Mouse (Mus musculus) CD4-positive helper T cell, adult 2 months (primary cell): ENCODE measurements around the gene Gjb2.
A peak's percentile ranks its signal among the peaks of the same experiment; 100 is the strongest.

ENCODE experiments used
- DNase-seq: peaks from one replicate; pipeline ENCODE4 v3.0.0-alpha.2; 2012; ENCODE audit warnings: low read depth, missing footprints, low spot score

Gene Gjb2

DNA sequence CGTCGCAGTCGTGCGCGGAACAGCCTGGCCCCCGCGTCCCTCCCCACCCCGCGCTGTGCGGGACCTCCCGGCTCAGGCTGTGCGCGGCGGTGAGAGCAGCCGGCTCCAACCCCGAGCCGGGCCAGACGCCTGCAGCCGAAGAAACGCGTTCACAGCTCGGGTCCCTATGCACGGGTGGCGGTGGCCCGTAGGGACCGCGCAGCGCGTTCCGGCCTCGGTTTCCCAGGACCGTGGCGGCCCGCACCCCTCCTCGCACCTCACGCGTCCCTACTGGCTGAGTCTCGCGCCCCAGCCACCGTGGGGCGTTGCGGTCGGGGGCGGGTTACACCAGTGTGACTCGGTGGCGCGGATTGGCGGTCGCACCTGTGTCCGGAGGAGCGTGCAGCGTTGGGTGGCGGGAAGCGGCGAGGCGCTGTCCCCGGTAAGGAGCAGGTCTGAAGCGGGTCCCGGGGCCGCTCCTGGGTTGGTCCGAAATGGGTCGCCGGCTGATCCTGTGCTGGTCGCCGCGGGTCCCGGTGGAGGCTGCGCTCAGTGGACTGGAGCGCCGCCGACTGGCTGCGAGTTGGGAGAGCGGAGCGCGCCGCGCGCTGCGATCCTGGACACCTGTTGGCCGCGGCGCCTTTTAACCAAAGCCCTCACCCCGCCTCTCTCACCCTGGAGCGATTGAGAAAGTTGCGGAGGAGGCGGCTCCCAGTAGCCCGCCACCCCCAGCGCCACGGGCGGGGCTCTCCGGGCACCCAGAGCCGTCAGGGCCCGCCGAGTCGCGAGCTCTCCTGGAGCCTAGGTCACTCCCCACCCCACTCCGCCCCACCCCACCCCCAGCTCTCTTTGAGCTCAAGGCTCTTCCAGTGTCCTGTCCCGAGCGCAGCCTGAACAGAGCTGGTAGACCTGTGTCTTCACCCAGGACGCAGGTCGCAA is at the start of gene Gjb2:
Gene Gjb2, minus strand, starts transcription at position 597 of the 918 bp plus-strand sequence.
- DNase-seq, result peak; percentile 33

DNA sequence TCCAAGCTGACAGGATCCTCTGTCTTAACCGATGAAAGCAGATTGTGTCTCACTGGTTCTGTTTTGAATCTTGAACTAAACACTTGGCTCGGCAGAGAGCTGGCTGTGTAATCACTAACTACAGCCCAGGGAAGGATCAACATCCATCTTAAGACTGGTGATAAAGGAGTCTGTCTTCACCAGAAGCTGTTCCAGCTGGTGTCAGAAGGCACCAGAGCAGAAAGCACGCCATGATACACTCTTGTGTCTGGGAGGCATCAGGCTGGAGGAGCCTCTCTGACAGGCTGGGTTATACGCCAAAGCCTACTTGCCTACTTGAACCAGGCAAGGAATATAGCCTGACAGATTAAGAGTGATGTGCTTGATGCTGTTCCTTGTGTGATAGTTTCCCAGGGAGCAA is 41.2 kb upstream of the Gjb2 start:
- no peak for DNase-seq

DNA sequence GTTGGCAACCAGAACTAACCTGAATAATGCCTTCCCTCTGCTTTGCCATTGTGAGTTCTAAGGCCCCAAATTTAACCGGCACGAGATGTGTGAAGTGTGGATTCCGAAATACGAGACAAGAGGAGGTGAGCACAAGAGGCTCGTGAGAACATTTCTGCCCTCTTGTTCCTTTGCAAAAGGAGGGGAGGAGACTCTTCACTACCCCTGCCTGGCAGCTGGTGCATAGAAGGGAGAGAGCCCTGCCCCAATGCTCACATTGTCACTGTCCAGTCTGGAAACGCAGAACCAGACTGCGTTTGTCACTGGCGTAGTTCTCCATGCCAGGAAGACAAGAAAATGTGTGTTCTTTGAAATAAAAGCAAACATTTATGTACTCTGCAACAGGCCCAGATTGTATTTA is 30.8 kb upstream of the Gjb2 start:
- DNase-seq, result no peak

DNA sequence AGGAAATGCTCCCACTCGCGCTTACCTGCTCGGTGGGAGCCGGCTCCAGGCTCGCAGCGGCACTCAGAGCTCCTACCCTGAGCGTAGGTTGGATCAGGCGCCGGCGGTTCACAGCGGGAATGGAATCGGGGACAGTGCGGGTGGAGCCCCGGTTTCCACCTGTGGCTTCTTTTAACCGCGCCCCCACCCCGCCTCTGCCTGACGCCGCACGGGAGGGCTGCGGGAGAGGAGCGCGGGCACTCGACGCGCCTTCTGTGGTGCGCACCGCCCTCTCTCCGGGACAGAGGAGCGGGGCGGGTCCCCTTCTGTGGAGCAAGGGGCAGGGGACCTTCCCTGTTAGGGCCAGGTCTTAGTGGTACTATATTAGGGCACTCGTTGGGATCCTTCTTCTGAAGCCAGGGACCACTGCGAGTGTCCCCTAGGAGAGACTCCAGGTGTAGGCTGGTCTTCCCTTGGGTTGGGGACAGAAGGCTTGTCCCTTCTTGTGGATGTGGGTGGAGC is 28.7 kb upstream of the Gjb2 start, which contains the start of gene Gjb6:
Gene Gjb6, minus strand, starts transcription at position 451 of the 501 bp plus-strand sequence.
- no peak for DNase-seq

DNA sequence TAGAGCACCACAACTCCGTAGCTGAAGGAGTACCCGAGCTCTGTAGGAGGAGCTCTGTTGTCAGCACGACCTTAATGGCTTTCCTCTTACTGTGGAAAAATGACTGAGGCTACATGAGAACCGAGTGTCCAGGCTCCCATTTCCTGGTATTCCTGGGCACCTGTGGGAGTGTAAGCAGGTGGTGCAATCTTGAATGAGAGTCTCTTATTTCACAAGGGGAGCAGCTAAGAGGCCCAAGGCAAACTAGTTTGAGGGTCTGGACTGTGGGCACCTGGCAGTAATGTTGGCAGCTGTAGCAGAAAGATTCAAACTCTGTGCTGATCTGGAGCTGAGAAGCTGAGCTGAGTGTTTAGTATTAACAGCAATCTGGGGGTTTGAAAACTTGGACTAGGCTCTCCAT is 22.9 kb upstream of the Gjb2 start:
- no peak for DNase-seq

DNA sequence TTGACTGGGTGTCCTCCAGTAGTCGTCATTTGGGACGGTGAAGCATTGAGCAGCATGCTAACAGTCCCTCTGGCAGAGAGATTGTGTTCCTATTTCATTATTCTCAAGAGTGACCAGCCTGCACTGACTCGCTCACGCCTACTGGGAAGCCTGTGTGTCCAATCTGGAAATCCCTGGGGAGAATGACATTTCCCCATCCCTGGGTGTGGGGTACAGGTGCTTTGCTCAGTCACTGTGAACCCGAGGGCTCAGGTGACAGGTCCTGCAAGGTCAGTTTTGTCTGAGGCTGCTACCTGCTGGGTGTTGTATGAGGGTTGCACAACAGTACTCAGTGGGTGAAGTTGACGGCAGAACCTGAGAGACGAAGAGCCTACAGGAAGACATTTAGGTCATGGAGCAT is 17.8 kb upstream of the Gjb2 start:
- no peak for DNase-seq

DNA sequence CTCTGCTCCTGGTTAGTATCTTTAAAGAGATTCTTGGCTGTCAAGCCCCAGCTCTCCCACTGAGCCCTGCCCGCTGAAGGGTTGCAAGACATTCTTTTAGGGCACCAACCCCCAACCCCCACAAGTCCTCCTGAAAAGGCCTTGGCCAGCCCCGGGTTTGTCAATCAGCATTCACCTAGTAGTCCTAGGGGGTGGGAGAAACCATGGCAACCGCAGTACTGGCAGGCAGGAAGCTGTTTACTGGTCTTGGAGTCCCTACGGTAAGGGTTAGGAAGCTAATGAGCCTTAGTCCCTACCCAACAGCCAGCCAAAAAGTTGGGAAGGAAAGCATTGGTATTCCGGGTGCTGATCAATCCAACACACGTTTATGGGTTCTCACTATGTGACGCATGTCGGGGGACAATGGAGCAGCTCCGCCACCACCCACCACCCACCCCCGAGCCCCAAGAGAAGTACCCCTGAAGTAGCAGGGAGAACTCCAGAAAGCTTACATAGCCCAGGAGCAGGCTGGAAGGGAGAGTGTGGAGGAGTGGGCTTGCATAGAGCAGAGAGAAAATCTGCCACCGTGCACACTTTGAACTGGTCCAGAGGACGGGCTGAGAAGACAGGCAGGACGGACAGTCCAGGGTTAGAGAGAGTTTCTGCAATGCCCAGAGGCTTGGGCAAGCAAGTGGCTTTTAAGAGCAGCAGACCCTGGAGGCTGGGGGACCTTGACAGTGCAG is 11.5 kb upstream of the Gjb2 start, which contains the start of gene Gm4491:
Gene Gm4491, minus strand, starts transcription at position 61 of the 722 bp plus-strand sequence.
- no peak for DNase-seq

DNA sequence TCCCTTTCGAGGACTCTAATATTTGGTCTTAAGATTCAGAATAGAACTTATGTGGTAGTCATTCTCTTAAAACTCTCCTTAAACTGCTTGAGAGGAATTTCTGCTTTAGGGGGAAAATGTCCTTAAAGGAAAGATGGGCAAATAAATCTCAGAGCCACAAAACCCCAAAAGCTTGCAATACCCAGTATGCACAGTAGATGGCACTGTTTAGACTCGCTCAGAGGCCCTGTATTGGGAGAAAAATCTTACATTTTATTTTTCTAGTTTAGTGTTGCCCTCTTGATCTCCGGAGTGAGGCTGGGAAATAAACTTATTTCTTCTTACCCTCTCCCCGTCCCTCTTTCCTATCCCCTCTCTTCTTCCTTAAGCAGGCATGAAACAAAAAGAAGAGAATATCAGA is 4.7 kb upstream of the Gjb2 start:
- DNase-seq, result peak; percentile 27

DNA sequence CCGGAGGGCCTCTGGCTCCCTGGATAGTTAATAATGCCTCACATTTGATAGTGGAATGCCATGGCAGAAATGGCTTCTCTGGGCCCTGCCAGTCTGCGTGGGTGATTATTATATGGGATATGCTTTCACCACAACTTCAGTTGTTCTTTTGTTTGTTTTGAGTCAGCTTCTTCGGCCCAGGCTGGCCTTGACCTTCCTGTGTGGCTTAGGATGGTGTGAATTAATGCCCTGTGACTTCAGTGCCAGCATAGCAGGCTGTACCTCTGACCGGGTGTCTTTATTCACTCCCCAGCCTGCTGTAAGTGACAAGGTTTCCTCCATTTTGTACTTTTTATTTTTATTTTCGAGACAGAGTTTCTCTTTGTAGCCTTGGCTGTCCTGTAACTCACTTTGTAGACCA is 3.4 kb upstream of the Gjb2 start:
- no peak for DNase-seq

DNA sequence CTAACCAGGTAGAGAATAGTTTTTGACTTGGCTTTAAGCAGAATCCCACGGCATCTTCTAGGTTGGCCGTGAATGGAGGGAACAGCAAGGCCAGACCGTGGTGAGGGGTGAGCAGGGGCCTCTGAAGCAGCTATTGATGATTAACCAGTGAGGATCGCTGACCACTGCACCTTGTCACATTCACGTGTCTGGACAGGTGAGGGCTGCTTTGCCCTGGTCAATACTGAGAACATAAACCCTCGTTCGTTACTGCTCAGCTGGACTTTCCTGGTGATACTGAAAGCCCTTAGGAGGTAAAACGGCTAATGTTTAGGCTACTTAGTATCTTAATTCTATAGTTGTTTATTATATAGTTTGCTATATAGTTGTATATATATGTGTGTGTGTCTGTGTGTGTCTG is 2.6 kb upstream of the Gjb2 start:
- no peak for DNase-seq

DNA sequence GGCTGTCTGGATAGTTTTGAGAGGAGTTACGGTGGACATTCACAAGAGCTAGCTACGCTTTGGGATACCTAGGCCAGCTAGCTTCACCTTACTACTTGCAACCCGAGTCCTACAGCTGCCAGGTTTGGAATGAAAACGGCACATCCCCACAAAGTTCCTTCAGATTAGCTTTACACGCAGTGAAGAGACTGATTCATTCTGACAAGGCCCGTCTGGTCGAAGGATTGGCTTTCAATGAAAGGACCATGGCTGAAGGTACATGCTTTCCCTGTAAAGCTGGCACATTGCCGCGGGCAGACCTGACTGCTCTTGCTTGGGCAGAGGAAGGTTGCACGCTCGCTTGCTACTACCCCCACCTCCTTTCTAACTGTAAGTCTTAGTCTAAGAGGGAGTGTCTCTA is 1.2 kb upstream of the Gjb2 start:
- no peak for DNase-seq

DNA sequence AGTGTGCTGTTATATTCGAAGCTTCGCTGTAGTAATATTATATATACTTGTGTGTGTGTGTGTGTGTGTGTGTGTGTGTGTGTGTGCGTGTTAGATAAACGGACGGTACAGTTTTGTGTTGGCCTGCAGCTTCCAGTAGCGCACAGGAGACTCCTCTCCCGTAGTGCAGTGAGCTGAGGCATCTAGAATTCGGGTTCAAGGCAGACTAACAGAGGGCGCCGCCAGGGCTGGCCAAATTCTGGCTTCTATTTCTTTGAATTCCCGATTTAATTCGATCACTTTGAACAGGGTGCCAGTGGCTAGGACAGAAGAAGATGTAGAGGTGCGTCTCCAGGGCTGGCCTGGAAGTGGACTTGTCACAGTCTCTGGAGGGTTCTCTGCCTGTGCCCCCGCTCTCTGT is 609 bp upstream of the Gjb2 start:
- DNase-seq, result no peak

DNA sequence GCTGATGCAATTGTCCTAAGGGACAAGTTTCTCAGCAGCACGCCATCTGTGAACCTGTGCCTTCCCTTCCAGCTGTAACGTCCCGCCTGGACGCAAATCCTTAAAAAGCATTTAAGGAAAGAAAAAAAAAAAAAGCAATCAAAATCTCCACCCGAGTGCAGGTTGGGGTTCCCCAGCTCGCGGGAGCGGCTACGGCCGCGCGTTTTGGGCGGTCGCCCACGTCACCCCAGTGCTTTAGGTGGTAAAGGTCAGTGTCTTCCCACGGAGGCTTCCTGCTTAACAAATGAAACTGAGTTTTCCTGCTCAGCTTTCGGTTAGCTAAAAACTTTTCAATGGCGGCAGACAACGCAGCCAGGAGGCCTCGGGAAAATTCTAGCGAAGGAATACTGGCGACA is 794 bp downstream of the Gjb2 start:
- peak; percentile 27 for DNase-seq

DNA sequence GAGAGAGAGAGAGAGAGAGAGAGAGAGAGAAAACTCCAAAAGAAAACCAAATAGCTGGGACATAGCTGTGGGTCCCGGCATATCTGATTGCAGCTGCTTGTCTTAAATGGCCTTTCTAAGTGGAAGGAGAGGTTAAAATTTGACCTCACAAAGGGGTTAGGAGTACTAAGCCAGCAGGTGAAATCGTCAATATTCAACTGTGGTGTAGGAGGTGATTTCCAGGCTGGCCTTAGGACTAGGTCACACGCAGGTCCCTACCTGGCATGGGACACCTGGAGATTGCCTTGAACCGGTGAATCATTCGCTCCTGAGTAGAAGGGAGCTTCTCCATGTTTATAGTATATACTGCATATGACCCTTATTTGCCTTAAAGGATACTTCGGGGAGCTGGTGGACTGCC is 1.4 kb downstream of the Gjb2 start:
- no peak for DNase-seq

DNA sequence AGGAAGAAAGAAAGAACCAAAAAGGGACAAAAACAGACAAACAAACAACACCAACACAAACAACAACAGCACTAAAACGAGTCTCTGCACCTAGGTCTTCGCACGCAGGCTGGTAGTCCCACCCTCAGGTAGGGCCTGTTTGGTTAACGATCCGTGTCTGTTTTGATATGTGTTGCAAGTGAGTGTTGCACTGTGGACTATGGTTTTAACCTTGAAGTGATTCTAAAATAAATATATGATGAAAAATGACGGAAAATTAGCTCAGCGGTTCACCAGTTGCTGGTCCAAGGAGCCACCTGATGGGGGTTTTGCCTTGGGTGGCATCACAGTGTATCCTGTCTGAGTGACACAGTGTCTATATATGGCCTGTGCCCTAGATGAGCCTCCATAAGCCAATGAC is 2.9 kb downstream of the Gjb2 start:
- DNase-seq, result no peak

DNA sequence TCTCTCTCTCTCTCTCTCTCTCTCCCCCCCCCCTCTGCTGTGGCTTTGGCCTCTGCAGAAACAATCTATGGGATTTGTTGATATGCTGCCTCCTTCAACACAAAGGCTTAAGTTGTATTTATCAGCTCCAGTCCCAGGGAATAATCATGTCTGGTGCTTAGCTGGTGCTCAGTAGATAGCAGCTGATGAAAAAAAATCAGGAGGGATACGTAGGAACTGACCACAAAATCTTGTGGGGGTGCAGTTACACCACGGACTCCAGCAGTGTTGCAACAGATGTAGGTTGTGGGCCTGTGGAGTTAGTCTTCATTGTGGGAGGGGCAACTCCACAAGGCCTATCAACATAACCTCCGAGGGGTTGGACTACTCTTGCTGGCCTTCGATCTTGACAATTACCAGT is 8.6 kb downstream of the Gjb2 start:
- no peak for DNase-seq

DNA sequence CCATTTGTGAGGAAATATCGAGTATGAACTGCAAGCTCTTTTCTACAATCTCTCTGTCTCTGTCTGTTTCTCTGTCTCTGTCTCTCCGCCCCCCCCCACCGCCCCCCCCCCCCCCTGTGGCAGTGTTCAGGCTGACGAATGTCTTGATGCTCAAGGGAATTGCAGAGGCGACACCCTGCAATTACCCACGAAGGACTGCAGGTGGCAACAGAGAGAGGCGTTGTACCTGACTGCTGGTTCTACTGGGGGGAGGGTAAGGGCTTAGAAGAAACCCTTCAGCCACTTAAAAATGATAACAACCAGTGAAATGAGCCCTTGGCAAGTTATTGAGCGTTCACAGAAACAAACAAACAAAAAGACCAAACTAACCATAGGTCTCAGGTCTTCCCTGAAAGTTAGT is 11.5 kb downstream of the Gjb2 start:
- peak; percentile 57 for DNase-seq

DNA sequence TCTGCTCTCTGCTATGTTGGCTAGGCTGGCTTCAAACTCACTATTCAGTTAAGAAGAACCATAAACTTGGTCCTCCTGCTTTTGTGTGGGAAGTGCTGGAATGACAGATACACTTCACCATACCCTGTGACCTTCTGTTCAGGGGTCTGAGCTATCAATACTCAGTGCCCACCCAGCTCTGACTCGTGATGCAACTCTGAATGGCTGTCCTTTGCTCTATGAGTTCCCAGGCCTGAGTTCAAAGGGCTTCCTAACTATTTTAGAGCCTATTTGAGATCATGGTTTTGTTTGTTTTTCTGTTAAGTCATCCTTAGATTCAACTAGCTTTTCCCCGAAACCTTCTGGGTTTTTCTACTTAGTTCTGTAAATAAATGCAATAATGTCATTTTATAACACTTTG is 14.5 kb downstream of the Gjb2 start:
- DNase-seq, result no peak

DNA sequence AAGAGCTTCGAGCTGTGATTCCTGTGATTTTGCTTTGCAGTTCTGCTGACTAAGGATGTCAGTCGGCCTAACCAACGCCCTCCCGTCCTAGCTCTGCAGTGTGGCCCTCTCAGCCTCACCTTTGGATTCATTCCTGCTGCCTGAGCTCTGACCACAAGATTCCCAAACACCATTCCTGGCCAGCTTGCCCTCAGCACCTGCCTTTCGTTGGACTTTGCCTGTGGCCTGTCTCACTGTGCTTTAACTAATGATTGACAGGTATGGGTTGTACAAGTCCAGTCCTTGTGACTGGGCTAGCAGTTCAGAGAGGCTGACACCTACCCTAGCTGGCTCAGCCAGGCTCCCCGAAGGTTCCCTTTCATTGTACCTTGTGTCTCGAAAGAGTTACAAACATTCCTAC is 15.4 kb downstream of the Gjb2 start:
- no peak for DNase-seq

DNA sequence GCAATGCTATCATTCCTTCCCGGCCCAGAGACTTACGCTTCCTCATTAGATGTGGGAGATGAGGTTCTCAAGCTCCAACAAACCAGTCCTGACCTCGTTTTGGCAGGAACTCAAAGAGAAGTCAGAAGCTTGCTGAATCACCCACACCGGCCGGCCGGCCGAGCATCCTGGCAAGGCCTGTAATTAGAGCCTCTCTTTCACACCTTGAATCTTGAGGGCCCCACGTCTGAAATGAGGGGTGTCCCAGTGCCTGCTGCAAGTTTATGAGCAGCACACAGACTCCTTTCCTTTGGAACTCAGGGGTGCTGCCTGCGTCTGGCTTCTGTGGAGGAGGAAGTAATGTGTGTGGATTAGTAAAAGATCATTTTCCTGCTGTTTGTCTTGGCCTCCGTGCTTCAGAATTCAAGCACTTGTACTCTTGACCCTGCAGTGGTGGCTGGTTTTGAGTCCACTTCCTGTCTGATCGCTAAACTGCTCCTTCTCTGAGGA is 20.3 kb downstream of the Gjb2 start:
- no peak for DNase-seq

DNA sequence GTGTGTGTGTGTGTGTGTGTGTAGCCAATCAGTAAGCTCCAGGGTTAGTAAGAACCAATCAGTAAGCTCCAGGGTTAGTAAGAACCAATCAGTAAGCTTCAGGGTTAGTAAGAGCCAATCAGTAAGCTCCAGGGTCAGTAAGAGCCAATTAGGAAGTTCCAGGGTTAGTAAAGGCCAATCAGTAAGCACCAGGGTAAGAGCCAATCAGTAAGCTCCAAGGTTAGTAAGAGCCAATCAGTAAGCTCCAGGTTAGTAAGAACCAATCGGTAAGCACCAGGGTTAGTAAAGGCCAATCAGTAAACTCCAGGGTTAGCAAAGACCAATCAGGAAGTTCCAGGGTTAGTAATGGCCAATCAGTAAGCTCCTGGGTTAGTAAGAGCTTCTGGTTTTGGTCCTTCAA is 21.6 kb downstream of the Gjb2 start:
- DNase-seq, result no peak

DNA sequence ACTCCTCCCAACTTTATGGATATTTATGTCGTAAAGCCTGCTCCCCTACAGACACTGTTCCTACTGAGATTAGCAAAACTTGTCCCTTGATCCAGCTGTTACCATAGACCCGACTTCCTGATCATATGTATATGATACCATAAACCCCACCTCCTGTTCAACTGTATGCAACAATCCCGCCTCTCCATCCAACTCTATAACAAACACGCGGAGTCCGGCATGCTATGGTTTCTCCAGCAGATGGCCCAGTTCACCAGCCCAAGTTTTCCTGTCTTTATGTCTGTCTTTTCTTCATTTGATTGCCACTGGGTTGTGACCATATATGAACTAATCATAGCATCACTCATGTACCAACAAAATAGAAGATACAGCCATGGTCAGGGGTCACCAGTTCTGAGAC is 29.0 kb downstream of the Gjb2 start:
- DNase-seq, result no peak

DNA sequence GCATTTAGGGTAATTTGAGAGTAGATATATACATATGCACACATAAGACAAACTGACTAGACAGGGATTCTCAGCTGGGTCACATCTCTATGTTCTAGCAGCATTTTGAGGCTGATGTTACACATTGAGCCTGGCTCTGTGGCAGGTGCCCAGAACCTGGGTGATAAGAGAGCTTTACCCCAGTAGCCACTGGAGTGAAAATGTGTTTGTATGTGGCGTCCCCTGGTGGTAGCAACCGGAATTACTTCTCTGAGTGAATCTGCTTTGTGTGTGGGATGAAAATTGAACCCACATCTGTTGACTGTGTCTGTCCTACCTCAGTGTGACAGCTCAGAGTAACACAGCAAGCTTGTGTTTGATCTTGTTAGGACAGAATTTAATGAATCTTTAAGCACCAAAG is 34.6 kb downstream of the Gjb2 start:
- DNase-seq, result peak; percentile 36
